Mouse (Mus musculus) forebrain, embryonic 14.5 days (tissue): ENCODE data around the gene Tchp. TPM values are rescaled to one million over a fixed set of nuclear protein-coding genes. Genes with fewer than 3 reads are reported as not detected.

Experiments used
- microRNA-seq: library from miRNA; unstranded; fragments of <30 nt; microRNA quantifications from one replicate; pipeline ENCODE4, GENCODE M21; 2016
- polyA plus RNA-seq: library from polyadenylated mRNA; unstranded; fragments of >200 nt; fragmentation: Nextera tagmentation; extraction: Ambion mirVana; gene quantifications from 2 replicates; pipeline ENCODE4 v1.2.1, GENCODE M21; 2014

The Tchp gene
- polyA plus RNA-seq, 1 experiment from 2014 or later: 7.1 TPM

Small RNA genes lying within 50 kb of the gene (microRNA-seq; reads per million reads assigned to microRNA genes)
- not detected for gene Mir7028

Other genes with a start within 250 kb of the Tchp start
- 4.5 and 5.0 TPM in 2 replicates for gene Fam222a, start 139.7 kb upstream of the Tchp start, polyA plus RNA-seq
- 0.55 and 0.79 TPM in 2 replicates for gene Trpv4, start 49.3 kb upstream of the Tchp start, polyA plus RNA-seq
- gene Gltp, start 16.8 kb upstream of the Tchp start, polyA plus RNA-seq: 31.2 and 32.4 TPM in 2 replicates
- 25.8 and 32.3 TPM in 2 replicates for gene Ankrd13a, start 66.9 kb downstream of the Tchp start, polyA plus RNA-seq
- 29.1 and 36.3 TPM in 2 replicates for gene Git2, start 67.8 kb downstream of the Tchp start, polyA plus RNA-seq
- 255 and 273 TPM in 2 replicates for gene 1500011B03Rik, start 115.7 kb downstream of the Tchp start, polyA plus RNA-seq
- not detected in 2 replicates for gene 4930519G04Rik, start 145.9 kb downstream of the Tchp start, polyA plus RNA-seq
- 1.8 and 2.4 TPM in 2 replicates for gene Gm9936, start 150.9 kb downstream of the Tchp start, polyA plus RNA-seq
- 2.3 and 2.6 TPM in 2 replicates for gene Oasl2, start 189.2 kb downstream of the Tchp start, polyA plus RNA-seq
- gene Oasl1, start 215.5 kb downstream of the Tchp start, polyA plus RNA-seq: 0.10 and 0.28 TPM in 2 replicates
- gene 2210016L21Rik, start 234.4 kb downstream of the Tchp start, polyA plus RNA-seq: 90.5 and 95.3 TPM in 2 replicates